Mouse (Mus musculus) urinary bladder, postnatal 4 days (tissue): ENCODE measurements at regions not wholly inside any gene's neighbourhood (a gene's known extent, or its start where the extent isn't known, plus 50 kb on each side); places are given as distances from the start of the nearest gene placed in this dataset.

Experiments used
- DNase-seq, 2 experiments: peaks; one replicate each; pipeline ENCODE4 v3.0.0; 2021 to 2022; ENCODE audit warnings: low spot score in 2 of 2

- no peak for DNase-seq
Measured at GRCm38 (mm10) chr7:73261750-73262149, 113.6 kb upstream of the Rgma start.

GRCm38 (mm10) chr7:73262526-73262925 is 112.8 kb upstream of the Rgma start:
- no peak for DNase-seq

- no peak for DNase-seq
Measured at GRCm38 (mm10) chr7:73269626-73270025, 105.7 kb upstream of the Rgma start.

- DNase-seq = no peak
Measured at GRCm38 (mm10) chr7:73272787-73273186, 102.5 kb upstream of the Rgma start.

- peak in 1 of 2 experiments; percentile 36 for DNase-seq
Measured at GRCm38 (mm10) chr7:73275814-73276271, 99.5 kb upstream of the Rgma start.

GRCm38 (mm10) chr7:73278616-73279015 is 96.7 kb upstream of the Rgma start:
- DNase-seq = no peak

- DNase-seq = no peak
Measured at GRCm38 (mm10) chr7:73279936-73280445, 95.3 kb upstream of the Rgma start.

GRCm38 (mm10) chr7:73286244-73286643 is 89.1 kb upstream of the Rgma start:
- DNase-seq = no peak

- DNase-seq = no peak
Measured at GRCm38 (mm10) chr7:73293337-73293736, 82.0 kb upstream of the Rgma start.

GRCm38 (mm10) chr7:73294399-73294798 is 80.9 kb upstream of the Rgma start:
- no peak for DNase-seq

GRCm38 (mm10) chr7:73302501-73302900 is 72.8 kb upstream of the Rgma start:
- DNase-seq = no peak

- DNase-seq = no peak
Measured at GRCm38 (mm10) chr7:73303818-73304217, 71.5 kb upstream of the Rgma start.

- no peak for DNase-seq
Measured at GRCm38 (mm10) chr7:73304799-73305198, 70.5 kb upstream of the Rgma start.

- DNase-seq = no peak
Measured at GRCm38 (mm10) chr7:73305286-73305975, 69.9 kb upstream of the Rgma start.

GRCm38 (mm10) chr7:73306296-73306695 is 69.0 kb upstream of the Rgma start:
- DNase-seq = no peak

- no peak for DNase-seq
Measured at GRCm38 (mm10) chr7:73306728-73307127, 68.6 kb upstream of the Rgma start.

GRCm38 (mm10) chr7:73307586-73308490 is 67.5 kb upstream of the Rgma start:
- no peak for DNase-seq

- no peak for DNase-seq
Measured at GRCm38 (mm10) chr7:73308981-73309380, 66.3 kb upstream of the Rgma start.

- DNase-seq = no peak
Measured at GRCm38 (mm10) chr7:73310056-73310455, 65.3 kb upstream of the Rgma start.

GRCm38 (mm10) chr7:73310581-73311136 is 64.7 kb upstream of the Rgma start:
- no peak for DNase-seq

GRCm38 (mm10) chr7:73315555-73315954 is 59.8 kb upstream of the Rgma start:
- DNase-seq = no peak

GRCm38 (mm10) chr7:73317574-73317973 is 57.7 kb upstream of the Rgma start:
- no peak for DNase-seq
